Mouse (Mus musculus): ENCODE data around the gene Rab26. TPM values are rescaled to one million over a fixed set of nuclear protein-coding genes. Genes with fewer than 3 reads are reported as not detected.

Rab26 gene
- total RNA-seq, 2 experiments from 2014 or later, result not detected

GRCm38 (mm10) chr17:24495443-24495842 is 38.6 kb downstream of the Rab26 start:
- no peak for DNase-seq
- TF ChIP-seq CTCF (IDR thresholded peaks at IDR 0.05), result no peak
- Histone ChIP-seq H3K4me3 (no peak overlapping the region), H3K27ac (no peak overlapping the region)
- intact Hi-C loops (cut with DNase I), result loop anchor here (2.0 kb wide), 1 partner anchor 39 kb away; the partner anchor contains the start of gene Rab26

- intact Hi-C loops (cut with DNase I), result loop anchor here (2.0 kb wide), 1 partner anchor 40 kb away; the partner anchor contains the start of gene Rab26
- Histone ChIP-seq H3K27ac (no peak overlapping the region), H3K4me3 (no peak overlapping the region)
- TF ChIP-seq CTCF (IDR thresholded peaks at IDR 0.05), result peak; percentile 78
- DNase-seq, result no peak
These were observed 39.2 kb downstream of the Rab26 start for GRCm38 (mm10) chr17:24494627-24495335.

- TF ChIP-seq CTCF (IDR thresholded peaks at IDR 0.05), result no peak
- Histone ChIP-seq H3K4me3 (no peak overlapping the region), H3K27ac (no peak overlapping the region)
- no peak for DNase-seq
- intact Hi-C loops (cut with DNase I), result no loop called here
These were observed 43.6 kb downstream of the Rab26 start for GRCm38 (mm10) chr17:24490399-24490798.

GRCm38 (mm10) chr17:24489265-24490030 is 44.6 kb downstream of the Rab26 start:
- H3K4me3 ChIP-seq, result peak overlapping the region; percentile 81
- DNase-seq, result no peak
- intact Hi-C loops (cut with DNase I), result loop anchor here (5.0 kb wide), 1 partner anchor 38 kb away; the partner anchor contains the start of gene Traf7
- no peak for TF ChIP-seq CTCF (IDR thresholded peaks at IDR 0.05)
- H3K27ac ChIP-seq, result no peak overlapping the region

DNA sequence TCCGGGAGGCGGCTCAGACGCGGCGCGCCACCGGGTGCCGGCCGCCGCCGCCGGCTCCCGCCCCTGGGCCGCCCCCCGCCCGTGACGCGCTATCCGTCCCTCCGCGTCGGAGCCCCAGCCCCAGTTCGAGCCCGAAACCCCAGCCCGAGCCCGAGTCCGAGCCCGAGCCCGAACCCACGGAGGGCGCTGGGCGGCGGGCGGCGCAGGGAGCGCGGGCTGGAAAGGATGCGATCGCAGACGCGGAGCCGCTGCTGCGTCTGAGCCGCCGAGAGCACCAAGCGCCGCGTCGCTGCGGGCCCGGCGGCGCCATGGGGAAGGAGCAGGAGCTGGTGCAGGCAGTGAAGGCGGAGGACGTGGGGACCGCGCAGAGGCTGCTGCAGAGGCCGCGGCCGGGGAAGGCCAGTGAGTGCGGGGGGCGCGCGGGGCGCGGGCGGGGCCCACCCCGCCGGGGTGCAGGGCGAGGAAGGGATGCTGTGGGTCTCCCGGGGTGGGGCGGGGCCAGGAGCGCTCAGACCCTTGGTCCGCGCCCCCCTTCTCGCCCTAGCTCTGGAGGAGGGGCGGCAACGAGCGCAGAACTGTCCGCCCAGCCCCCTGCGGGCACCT is 45.2 kb downstream of the Rab26 start:
- intact Hi-C loops (cut with DNase I), result loop anchor here (5.0 kb wide), 1 partner anchor 39 kb away; the partner anchor contains the start of gene Traf7
- Histone ChIP-seq H3K27ac (peak overlapping the region; percentile 28), H3K4me3 (peak overlapping the region; percentile 81)
- TF ChIP-seq CTCF (IDR thresholded peaks at IDR 0.05), result no peak
- peak; percentile 48 for DNase-seq

- no peak for TF ChIP-seq CTCF (IDR thresholded peaks at IDR 0.05)
- intact Hi-C loops (cut with DNase I), result loop anchor here (5.0 kb wide), 1 partner anchor 39 kb away; the partner anchor contains the start of gene Traf7
- H3K27ac ChIP-seq, result peak within 1 kb of the TSS; percentile 28
- no peak for DNase-seq
- H3K4me3 ChIP-seq, result peak within 1 kb of the TSS; percentile 81
These were observed 45.8 kb downstream of the Rab26 start, which contains the start of gene Caskin1 for GRCm38 (mm10) chr17:24488186-24488661. Gene Caskin1, plus strand, starts transcription at chr17:24488601.

- TF ChIP-seq CTCF (IDR thresholded peaks at IDR 0.05), result no peak
- DNase-seq, result peak; percentile 68
- Histone ChIP-seq H3K27ac (no peak overlapping the region), H3K4me3 (no peak overlapping the region)
- intact Hi-C loops (cut with DNase I), result loop anchor here (5.0 kb wide), 1 partner anchor 42 kb away; the partner anchor contains the start of gene Traf7
These were observed 48.7 kb downstream of the Rab26 start for GRCm38 (mm10) chr17:24485090-24485860.

DNA sequence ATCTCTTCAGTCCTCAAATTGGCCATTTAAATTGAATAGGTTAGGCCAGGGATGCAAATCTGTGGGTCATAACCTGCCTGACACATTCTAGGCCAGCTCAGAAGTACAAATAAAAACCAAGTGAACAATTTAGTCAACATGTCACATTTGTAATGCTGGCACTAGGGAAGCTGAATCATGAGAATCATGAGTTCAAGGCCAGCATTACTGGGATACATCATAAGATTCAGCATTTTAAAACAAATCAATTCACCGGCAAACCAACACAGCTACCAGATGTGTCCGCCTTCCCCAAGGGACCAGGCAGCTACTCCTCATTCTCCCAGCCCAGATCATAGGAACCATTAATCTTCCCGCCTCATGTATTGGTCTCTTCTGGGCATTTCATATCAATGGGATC is 50.5 kb downstream of the Rab26 start:
- intact Hi-C loops (cut with DNase I), result no loop called here
- DNase-seq, result no peak
- TF ChIP-seq CTCF (IDR thresholded peaks at IDR 0.05), result no peak
- H3K4me3 ChIP-seq, result no peak overlapping the region
- no peak overlapping the region for H3K27ac ChIP-seq

GRCm38 (mm10) chr17:24481027-24481815 is 52.8 kb downstream of the Rab26 start:
- Histone ChIP-seq H3K27ac (no peak overlapping the region), H3K4me3 (no peak overlapping the region)
- no peak for TF ChIP-seq CTCF (IDR thresholded peaks at IDR 0.05)
- intact Hi-C loops (cut with DNase I), result no loop called here
- no peak for DNase-seq

GRCm38 (mm10) chr17:24480201-24480826 is 53.7 kb downstream of the Rab26 start:
- intact Hi-C loops (cut with DNase I), result no loop called here
- Histone ChIP-seq H3K27ac (no peak overlapping the region), H3K4me3 (no peak overlapping the region)
- no peak for DNase-seq
- TF ChIP-seq CTCF (IDR thresholded peaks at IDR 0.05), result peak; percentile 10; the same call in 1 of the 2 replicates

- intact Hi-C loops (cut with DNase I), result no loop called here
- peak overlapping the region; percentile 99 for H3K27ac ChIP-seq
- H3K4me3 ChIP-seq, result peak overlapping the region; percentile 76
- DNase-seq, result no peak
- TF ChIP-seq CTCF (IDR thresholded peaks at IDR 0.05), result no peak
These were observed 54.6 kb downstream of the Rab26 start for GRCm38 (mm10) chr17:24479431-24479830.

All from gastrocnemius, adult 2 months (tissue).